Mouse (Mus musculus): ENCODE measurements around the gene Cyp2c50.

GRCm38 (mm10) chr19:40091111-40091510 lies 1.6 kb downstream of the Cyp2c50 start:
- no peak for TF ChIP-seq CTCF (IDR thresholded peaks at IDR 0.05; ENCODE audit: extremely low read depth, insufficient read depth, insufficient read length, insufficient replicate concordance)
- no peak for TF ChIP-seq POLR2A (IDR thresholded peaks at IDR 0.05; ENCODE audit: low read depth, low read length)
